Mouse (Mus musculus) forebrain, embryonic 10.5 days (tissue): ENCODE data around the gene Fgfr2. TPM values are rescaled to one million over a fixed set of nuclear protein-coding genes. Genes with fewer than 3 reads are reported as not detected.

Experiments used
- DNase-seq: peaks from one replicate; pipeline ENCODE4 v3.0.0-alpha.2; 2017; ENCODE audit warnings: low spot score; ENCODE audit errors: extremely low spot score
- H3K27ac ChIP-seq: fragments of 300-500 bp; sonication (generic); 2 replicates; pipeline ENCODE4 v1.5.1; 2016; ENCODE audit warnings: mild to moderate bottlenecking
- H3K27me3 ChIP-seq: fragments of 300-500 bp; sonication (generic); 2 replicates; pipeline ENCODE4 v1.6.1; 2016; ENCODE audit warnings: mild to moderate bottlenecking; ENCODE audit not compliant: poor library complexity, severe bottlenecking
- H3K36me3 ChIP-seq: fragments of 300-500 bp; sonication (generic); replicated peaks from 2 replicates; pipeline ENCODE4 v1.6.1; 2016; ENCODE audit warnings: mild to moderate bottlenecking, moderate library complexity
- H3K4me1 ChIP-seq: fragments of 300-500 bp; sonication (generic); 2 replicates; pipeline ENCODE4 v1.6.1; 2016
- H3K4me3 ChIP-seq: fragments of 300-500 bp; sonication (generic); 2 replicates; pipeline ENCODE4 v1.5.1; 2016; ENCODE audit warnings: mild to moderate bottlenecking, moderate library complexity
- H3K9me3 ChIP-seq: fragments of 300-500 bp; sonication (generic); 2 replicates; pipeline ENCODE4 v1.6.1; 2016; ENCODE audit warnings: mild to moderate bottlenecking, moderate library complexity
- WGBS: fragments of 180-500 bp; shearing (Covaris S2); methylation state at CpG from one replicate; pipeline ENCODE4 v1.1.7; 2016; 5-methylcytosine and 5-hydroxymethylcytosine counted together
- polyA plus RNA-seq: library from polyadenylated mRNA; unstranded; fragments of >200 nt; fragmentation: Nextera tagmentation; extraction: Ambion mirVana; gene quantifications from 2 replicates; pipeline ENCODE4 v1.2.1, GENCODE M21; 2016

Gene Fgfr2
- polyA plus RNA-seq, 1 experiment from 2014 or later = 55.7 TPM

GRCm38 (mm10) chr7:130895618-130895945, 2227.6 kb downstream of the Fgfr2 start:
- Histone ChIP-seq H3K36me3 (peaks cover 33% of the 10 kb centered on the region), H3K27ac (no peak overlapping the region), H3K4me1 (peaks cover 19% of the 10 kb centered on the region), H3K4me3 (no peak overlapping the region), H3K27me3 (peaks cover 8% of the 10 kb centered on the region; the same call in 1 of the 2 replicates), H3K9me3 (no peaks in the 10 kb centered on the region)
- no peak for DNase-seq
- 35% methylated on average over 2 of the region's 2 CpGs for WGBS

DNA sequence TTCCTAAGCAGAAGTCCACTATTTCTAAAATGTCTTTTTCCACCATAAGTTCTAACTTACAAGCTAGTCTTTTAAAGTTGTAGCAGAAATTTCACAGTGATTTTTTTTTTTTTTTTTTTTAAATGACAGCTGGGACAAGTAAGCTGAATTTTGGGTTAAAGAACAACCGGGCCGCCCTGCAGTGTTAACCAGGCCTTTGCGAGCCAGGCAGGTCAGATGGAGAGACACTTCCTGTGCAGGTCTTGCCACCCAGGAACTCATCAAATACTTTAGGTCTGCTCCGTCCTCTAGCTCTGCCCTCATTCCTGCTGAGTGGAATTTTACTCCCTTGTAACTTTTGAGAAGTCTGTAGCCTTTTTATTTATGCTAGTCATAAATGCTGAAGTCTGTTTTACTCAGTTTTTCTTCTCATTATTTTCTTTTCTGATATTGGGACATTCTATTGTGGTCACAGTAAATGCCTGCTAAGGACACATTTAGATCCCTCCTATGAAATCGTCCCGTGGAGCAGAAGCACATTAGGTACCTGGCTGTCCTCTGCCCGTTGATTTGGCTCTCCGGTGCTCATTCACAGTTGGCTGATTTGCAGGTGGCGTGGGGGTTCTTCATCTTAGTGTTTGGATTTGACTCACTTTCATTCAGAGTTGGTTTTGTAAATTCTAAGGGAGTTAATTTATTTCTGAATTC, 2228.1 kb downstream of the Fgfr2 start:
- 51% methylated on average over 9 of the region's 9 CpGs for WGBS
- Histone ChIP-seq H3K9me3 (no peaks in the 10 kb centered on the region), H3K4me1 (peaks cover 19% of the 10 kb centered on the region), H3K4me3 (no peak overlapping the region), H3K27me3 (peaks cover 8% of the 10 kb centered on the region; the same call in 1 of the 2 replicates), H3K27ac (no peak overlapping the region), H3K36me3 (peaks cover 31% of the 10 kb centered on the region)
- DNase-seq = no peak

GRCm38 (mm10) chr7:130892973-130893372, 2230.2 kb downstream of the Fgfr2 start:
- DNase-seq = no peak
- no peaks in the 10 kb centered on the region for H3K9me3 ChIP-seq
- H3K4me3 ChIP-seq = no peak overlapping the region
- WGBS = 89% methylated on average over 6 of the region's 6 CpGs
- H3K27ac ChIP-seq = no peak overlapping the region
- H3K36me3 ChIP-seq = peaks cover 19% of the 10 kb centered on the region
- peaks cover 23% of the 10 kb centered on the region for H3K4me1 ChIP-seq
- peaks cover 8% of the 10 kb centered on the region; the same call in 1 of the 2 replicates for H3K27me3 ChIP-seq

DNA sequence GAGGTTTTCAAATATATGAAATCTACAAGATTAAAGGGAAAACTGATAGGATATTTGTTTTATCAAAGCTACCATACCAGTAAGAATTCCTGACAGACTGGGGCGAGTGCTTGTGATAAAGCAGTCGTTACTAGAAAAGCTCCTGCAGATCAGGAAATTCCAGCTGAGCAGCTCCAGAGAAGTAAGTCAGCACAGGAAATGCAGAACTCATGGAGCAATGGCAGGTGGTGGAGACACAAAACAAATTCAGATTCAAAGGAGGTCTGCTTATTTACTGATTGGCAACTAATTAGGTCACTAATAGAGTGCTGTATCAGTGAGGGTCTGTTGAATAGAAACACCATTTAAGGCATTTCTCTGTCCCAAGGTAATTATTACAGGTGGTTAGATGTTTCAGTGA, 2232.3 kb downstream of the Fgfr2 start:
- H3K27me3 ChIP-seq = peaks cover 8% of the 10 kb centered on the region; the same call in 1 of the 2 replicates
- peaks cover 25% of the 10 kb centered on the region for H3K4me1 ChIP-seq
- H3K9me3 ChIP-seq = no peaks in the 10 kb centered on the region
- DNase-seq = no peak
- no peak overlapping the region for H3K27ac ChIP-seq
- WGBS = 37% methylated on average over 2 of the region's 2 CpGs
- H3K36me3 ChIP-seq = peaks cover 26% of the 10 kb centered on the region
- no peak overlapping the region for H3K4me3 ChIP-seq

DNA sequence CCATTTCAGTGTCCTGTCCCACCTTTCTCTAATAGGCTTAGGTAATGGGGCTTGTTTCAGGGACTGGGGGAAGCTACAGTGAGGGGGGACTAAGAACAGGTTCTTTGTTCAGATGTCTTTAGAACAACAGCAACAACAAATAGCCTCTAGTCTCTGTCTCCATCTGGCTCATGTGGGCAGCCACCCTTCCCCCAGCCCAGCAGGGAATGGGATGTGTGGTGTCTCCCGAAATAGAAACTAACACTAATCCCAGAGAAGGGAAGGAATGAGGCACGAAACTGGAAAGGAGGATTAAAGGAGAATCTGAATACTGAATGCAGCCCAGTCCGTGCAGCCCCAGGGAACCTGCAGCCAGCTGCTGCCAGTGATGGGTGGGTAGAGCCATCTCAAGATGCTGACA, 2235.2 kb downstream of the Fgfr2 start:
- peaks cover 35% of the 10 kb centered on the region for H3K36me3 ChIP-seq
- peaks cover 8% of the 10 kb centered on the region; the same call in 1 of the 2 replicates for H3K27me3 ChIP-seq
- no peaks in the 10 kb centered on the region for H3K9me3 ChIP-seq
- H3K4me3 ChIP-seq = no peak overlapping the region
- no peak overlapping the region for H3K27ac ChIP-seq
- 5% methylated on average over 3 of the region's 3 CpGs for WGBS
- peaks cover 15% of the 10 kb centered on the region for H3K4me1 ChIP-seq
- DNase-seq = no peak

GRCm38 (mm10) chr7:130886246-130886645, 2236.9 kb downstream of the Fgfr2 start:
- H3K4me3 ChIP-seq = no peak overlapping the region
- H3K36me3 ChIP-seq = peaks cover 21% of the 10 kb centered on the region
- no peak for DNase-seq
- no peak overlapping the region for H3K27ac ChIP-seq
- H3K9me3 ChIP-seq = no peaks in the 10 kb centered on the region
- no peaks in the 10 kb centered on the region for H3K27me3 ChIP-seq
- H3K4me1 ChIP-seq = peaks cover 15% of the 10 kb centered on the region
- WGBS = 82% methylated on average over 3 of the region's 3 CpGs

GRCm38 (mm10) chr7:130884161-130884560, 2239.0 kb downstream of the Fgfr2 start:
- Histone ChIP-seq H3K27ac (no peak overlapping the region), H3K36me3 (peaks cover 21% of the 10 kb centered on the region), H3K4me3 (no peak overlapping the region), H3K27me3 (no peaks in the 10 kb centered on the region), H3K4me1 (peaks cover 9% of the 10 kb centered on the region), H3K9me3 (no peaks in the 10 kb centered on the region)
- DNase-seq = no peak
- 92% methylated on average over 2 of the region's 2 CpGs for WGBS

DNA sequence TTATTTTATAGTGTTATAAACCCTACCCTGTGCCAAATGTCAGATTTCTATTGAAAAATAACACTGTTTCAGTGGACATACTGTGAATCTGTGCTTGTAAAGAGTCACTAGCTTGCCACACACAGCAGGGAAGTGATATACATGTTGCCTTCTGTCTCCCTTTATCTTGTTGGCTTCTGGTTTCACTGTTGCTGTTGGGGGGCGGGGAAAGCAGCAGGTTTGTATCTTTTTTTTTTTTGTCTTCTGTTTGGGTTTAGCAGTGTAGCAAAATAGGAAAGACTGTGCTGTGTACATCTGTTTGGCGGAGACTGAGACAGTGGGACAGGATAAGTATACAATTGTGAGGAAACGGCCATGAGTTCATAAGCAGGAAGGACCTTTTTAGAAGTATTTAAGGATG, 2255.9 kb downstream of the Fgfr2 start:
- Histone ChIP-seq H3K4me3 (peak overlapping the region; percentile 82; the same call in 1 of the 2 replicates), H3K27me3 (peaks cover 34% of the 10 kb centered on the region), H3K36me3 (no peaks in the 10 kb centered on the region), H3K27ac (no peak overlapping the region), H3K9me3 (no peaks in the 10 kb centered on the region), H3K4me1 (peaks cover 33% of the 10 kb centered on the region)
- WGBS = 70% methylated on average over 3 of the region's 3 CpGs
- no peak for DNase-seq

- H3K27me3 ChIP-seq = peaks cover 40% of the 10 kb centered on the region
- peaks cover 35% of the 10 kb centered on the region for H3K4me1 ChIP-seq
- H3K9me3 ChIP-seq = no peaks in the 10 kb centered on the region
- H3K27ac ChIP-seq = peak overlapping the region; percentile 93
- 2% methylated on average over 13 of the region's 13 CpGs for WGBS
- no peak for DNase-seq
- H3K4me3 ChIP-seq = peak overlapping the region; percentile 82
- H3K36me3 ChIP-seq = no peaks in the 10 kb centered on the region
Measured at GRCm38 (mm10) chr7:130866640-130867039, 2256.5 kb downstream of the Fgfr2 start.

GRCm38 (mm10) chr7:130865613-130866591, 2257.2 kb downstream of the Fgfr2 start, which contains the start of gene Plekha1:
TSS of gene Plekha1 (plus strand) at chr7:130865756.
- peak within 1 kb of the TSS; percentile 93 for H3K27ac ChIP-seq
- DNase-seq = peak; percentile 97
- peak within 1 kb of the TSS; percentile 82 for H3K4me3 ChIP-seq
- no peaks in the 10 kb centered on the region for H3K9me3 ChIP-seq
- no peaks in the 10 kb centered on the region for H3K36me3 ChIP-seq
- peaks cover 48% of the 10 kb centered on the region for H3K27me3 ChIP-seq
- WGBS = under 1% methylated on average over 114 of the region's 114 CpGs
- peaks cover 43% of the 10 kb centered on the region for H3K4me1 ChIP-seq

GRCm38 (mm10) chr7:130864711-130865110, 2258.4 kb downstream of the Fgfr2 start:
- peaks cover 55% of the 10 kb centered on the region for H3K4me1 ChIP-seq
- H3K4me3 ChIP-seq = no peak overlapping the region
- no peaks in the 10 kb centered on the region for H3K9me3 ChIP-seq
- WGBS = 82% methylated on average over 7 of the region's 7 CpGs
- no peak for DNase-seq
- no peaks in the 10 kb centered on the region for H3K36me3 ChIP-seq
- peaks cover 58% of the 10 kb centered on the region for H3K27me3 ChIP-seq
- H3K27ac ChIP-seq = no peak overlapping the region

- H3K9me3 ChIP-seq = no peaks in the 10 kb centered on the region
- DNase-seq = no peak
- WGBS = 49% methylated on average over 1 of the region's 1 CpGs
- no peak overlapping the region for H3K27ac ChIP-seq
- H3K27me3 ChIP-seq = peaks cover 70% of the 10 kb centered on the region
- no peak overlapping the region for H3K4me3 ChIP-seq
- H3K36me3 ChIP-seq = no peaks in the 10 kb centered on the region
- peaks cover 64% of the 10 kb centered on the region for H3K4me1 ChIP-seq
Measured at GRCm38 (mm10) chr7:130862501-130862900, 2260.6 kb downstream of the Fgfr2 start.

- no peaks in the 10 kb centered on the region for H3K9me3 ChIP-seq
- H3K4me1 ChIP-seq = peaks cover 48% of the 10 kb centered on the region
- no peaks in the 10 kb centered on the region for H3K36me3 ChIP-seq
- H3K27me3 ChIP-seq = peaks cover 77% of the 10 kb centered on the region
- no peak overlapping the region for H3K4me3 ChIP-seq
- peak overlapping the region; percentile 78 for H3K27ac ChIP-seq
- DNase-seq = no peak
- 26% methylated on average over 11 of the region's 11 CpGs for WGBS
Measured at GRCm38 (mm10) chr7:130860721-130861142, 2262.4 kb downstream of the Fgfr2 start.
